Mouse (Mus musculus) liver, embryonic 13.5 days (tissue): Measurements from ENCODE around the gene Ddi2. TPM values are rescaled to one million over a fixed set of nuclear protein-coding genes. Genes with fewer than 3 reads are reported as not detected.

Source experiments
- ATAC-seq: fragments of 200-750 bp; cut with Nextera tagmentation; 2 replicates; pipeline ENCODE4 v1.8.0; 2017; ENCODE audit warnings: low read depth, mild to moderate bottlenecking, moderate number of reproducible peaks, moderate library complexity
- DNase-seq: peaks from one replicate; pipeline ENCODE4 v3.0.0; 2022
- H3K27ac ChIP-seq: fragments of 300-500 bp; sonication (generic); 2 replicates; pipeline ENCODE4 v1.5.1; 2015; ENCODE audit warnings: moderate library complexity, mild to moderate bottlenecking, inconsistent platforms
- H3K27me3 ChIP-seq: fragments of 300-500 bp; sonication (generic); 2 replicates; pipeline ENCODE4 v1.6.1; 2015; ENCODE audit warnings: mild to moderate bottlenecking, inconsistent platforms
- H3K36me3 ChIP-seq: fragments of 300-500 bp; sonication (generic); 2 replicates; pipeline ENCODE4 v1.6.1; 2015; ENCODE audit warnings: mild to moderate bottlenecking, inconsistent platforms
- H3K4me1 ChIP-seq: fragments of 300-500 bp; sonication (generic); replicated peaks from 2 replicates; pipeline ENCODE4 v1.6.1; 2015; ENCODE audit warnings: inconsistent platforms
- H3K4me2 ChIP-seq: fragments of 300-500 bp; sonication (generic); 2 replicates; pipeline ENCODE4 v1.6.1; 2015; ENCODE audit warnings: inconsistent platforms, mild to moderate bottlenecking, moderate library complexity
- H3K4me3 ChIP-seq: fragments of 300-500 bp; sonication (generic); replicated peaks from 2 replicates; pipeline ENCODE4 v1.5.1; 2015; ENCODE audit warnings: mild to moderate bottlenecking, inconsistent platforms
- H3K9ac ChIP-seq: fragments of 300-500 bp; sonication (generic); 2 replicates; pipeline ENCODE4 v1.6.1; 2015; ENCODE audit warnings: mild to moderate bottlenecking, inconsistent platforms
- H3K9me3 ChIP-seq: fragments of 300-500 bp; sonication (generic); replicated peaks from 2 replicates; pipeline ENCODE4 v1.6.1; 2016; ENCODE audit warnings: inconsistent platforms
- WGBS: fragments of 180-500 bp; shearing (Covaris S2); methylation state at CpG from one replicate; pipeline ENCODE4 v1.1.7; 2015; ENCODE audit not compliant: insufficient replicate concordance; 5-methylcytosine and 5-hydroxymethylcytosine counted together
- polyA plus RNA-seq: library from polyadenylated mRNA; unstranded; fragments of >200 nt; fragmentation: Nextera tagmentation; extraction: Ambion mirVana; gene quantifications from 2 replicates; pipeline ENCODE4 v1.2.1, GENCODE M21; 2015

The Ddi2 gene
- polyA plus RNA-seq, 1 experiment from 2014 or later: 15.0 TPM

GRCm38 (mm10) chr4:141639474-141639873 is 83.7 kb downstream of the Ddi2 start:
- WGBS: 55% methylated on average over 11 of the region's 11 CpGs
- ATAC-seq (no peak), DNase-seq (no peak)
- no peak overlapping the region for H3K9ac ChIP-seq
- no peaks in the 10 kb centered on the region for H3K27me3 ChIP-seq
- H3K4me2 ChIP-seq: no peak overlapping the region
- no peaks in the 10 kb centered on the region; the same call in 1 of the 2 replicates for H3K4me1 ChIP-seq
- H3K9me3 ChIP-seq: no peaks in the 10 kb centered on the region
- peaks cover 31% of the 10 kb centered on the region for H3K36me3 ChIP-seq
- no peak overlapping the region for H3K27ac ChIP-seq
- no peak overlapping the region for H3K4me3 ChIP-seq

- peaks cover 46% of the 10 kb centered on the region for H3K36me3 ChIP-seq
- H3K4me2 ChIP-seq: no peak overlapping the region
- H3K4me1 ChIP-seq: no peaks in the 10 kb centered on the region
- no peak overlapping the region for H3K27ac ChIP-seq
- WGBS: 86% methylated on average over 5 of the region's 5 CpGs
- ATAC-seq: no peak
- no peak overlapping the region for H3K4me3 ChIP-seq
- H3K9ac ChIP-seq: no peak overlapping the region
- DNase-seq: no peak
- no peaks in the 10 kb centered on the region for H3K27me3 ChIP-seq
- no peaks in the 10 kb centered on the region for H3K9me3 ChIP-seq
Measured at GRCm38 (mm10) chr4:141636693-141637092, 86.5 kb downstream of the Ddi2 start.

GRCm38 (mm10) chr4:141635991-141636390 is 87.2 kb downstream of the Ddi2 start:
- Histone ChIP-seq H3K36me3 (peaks cover 46% of the 10 kb centered on the region), H3K9me3 (no peaks in the 10 kb centered on the region), H3K9ac (no peak overlapping the region), H3K4me3 (no peak overlapping the region), H3K4me2 (no peak overlapping the region), H3K27ac (no peak overlapping the region), H3K4me1 (no peaks in the 10 kb centered on the region), H3K27me3 (no peaks in the 10 kb centered on the region)
- ATAC-seq (no peak), DNase-seq (no peak)
- WGBS: 80% methylated on average over 9 of the region's 9 CpGs

GRCm38 (mm10) chr4:141632111-141632873 is 90.9 kb downstream of the Ddi2 start:
- DNase-seq (no peak), ATAC-seq (no peak)
- H3K36me3 ChIP-seq: peaks cover 64% of the 10 kb centered on the region
- WGBS: 83% methylated on average over 21 of the region's 21 CpGs
- H3K4me2 ChIP-seq: no peak overlapping the region
- no peaks in the 10 kb centered on the region for H3K4me1 ChIP-seq
- no peak overlapping the region for H3K27ac ChIP-seq
- H3K4me3 ChIP-seq: no peak overlapping the region
- no peaks in the 10 kb centered on the region for H3K9me3 ChIP-seq
- H3K27me3 ChIP-seq: no peaks in the 10 kb centered on the region
- H3K9ac ChIP-seq: no peak overlapping the region

- no peak for DNase-seq
- Histone ChIP-seq H3K4me1 (no peaks in the 10 kb centered on the region), H3K4me2 (no peak overlapping the region), H3K4me3 (no peak overlapping the region), H3K36me3 (peaks cover 70% of the 10 kb centered on the region), H3K27me3 (no peaks in the 10 kb centered on the region), H3K9me3 (no peaks in the 10 kb centered on the region), H3K27ac (no peak overlapping the region), H3K9ac (no peak overlapping the region)
- no peak for ATAC-seq
- WGBS: 91% methylated on average over 20 of the region's 20 CpGs
Measured at GRCm38 (mm10) chr4:141631250-141631649, 92.0 kb downstream of the Ddi2 start.

- ATAC-seq (no peak), DNase-seq (no peak)
- Histone ChIP-seq H3K4me1 (peaks cover 6% of the 10 kb centered on the region), H3K9ac (no peak overlapping the region), H3K4me3 (no peak overlapping the region), H3K4me2 (no peak overlapping the region), H3K27me3 (no peaks in the 10 kb centered on the region), H3K36me3 (peaks cover 74% of the 10 kb centered on the region), H3K27ac (no peak overlapping the region), H3K9me3 (no peaks in the 10 kb centered on the region)
- 85% methylated on average over 11 of the region's 11 CpGs for WGBS
Measured at GRCm38 (mm10) chr4:141630021-141630420, 93.2 kb downstream of the Ddi2 start.

GRCm38 (mm10) chr4:141628661-141629060 is 94.6 kb downstream of the Ddi2 start:
- Histone ChIP-seq H3K4me2 (no peak overlapping the region), H3K27me3 (no peaks in the 10 kb centered on the region), H3K9me3 (no peaks in the 10 kb centered on the region), H3K27ac (no peak overlapping the region), H3K9ac (no peak overlapping the region), H3K36me3 (peaks cover 68% of the 10 kb centered on the region), H3K4me1 (peaks cover 11% of the 10 kb centered on the region), H3K4me3 (no peak overlapping the region)
- DNase-seq (no peak), ATAC-seq (no peak)
- 75% methylated on average over 14 of the region's 14 CpGs for WGBS

Other genes starting within 250 kb of the Ddi2 start
- 4.2 and 4.8 TPM in 2 replicates for gene Spen, start 184.8 kb downstream of the Ddi2 start, polyA plus RNA-seq
- 1.9 and 2.4 TPM in 2 replicates for gene Fblim1, start 117.3 kb downstream of the Ddi2 start, polyA plus RNA-seq
- 3.6 and 3.7 TPM in 2 replicates for gene Tmem82, start 104.8 kb downstream of the Ddi2 start, polyA plus RNA-seq
- 0.07 and 0.13 TPM in 2 replicates for gene Slc25a34, start 99.6 kb downstream of the Ddi2 start, polyA plus RNA-seq
- 0.91 and 1.1 TPM in 2 replicates for gene Plekhm2, start 58.5 kb downstream of the Ddi2 start, polyA plus RNA-seq
- 0.46 TPM in 1 of 2 replicates, not detected in the other for gene Rsc1a1, start 37.8 kb downstream of the Ddi2 start, polyA plus RNA-seq
- 18.4 and 18.5 TPM in 2 replicates for gene Agmat, start 23.3 kb upstream of the Ddi2 start, polyA plus RNA-seq
- gene Dnajc16, start 67.5 kb upstream of the Ddi2 start, polyA plus RNA-seq: 2.1 and 2.2 TPM in 2 replicates
- 9.1 and 11.0 TPM in 2 replicates for gene Casp9, start 70.2 kb upstream of the Ddi2 start, polyA plus RNA-seq
- gene Cela2a, start 102.7 kb upstream of the Ddi2 start, polyA plus RNA-seq: 0.18 and 0.36 TPM in 2 replicates
- gene Ctrc, start 122.9 kb upstream of the Ddi2 start, polyA plus RNA-seq: not detected in 2 replicates
- gene Efhd2, start 151.5 kb upstream of the Ddi2 start, polyA plus RNA-seq: 51.5 and 52.9 TPM in 2 replicates